Mouse (Mus musculus): Measurements from ENCODE around the gene Gm6904.
A peak's percentile ranks its signal among the peaks of the same experiment; 100 is the strongest.

GRCm38 (mm10) chr14:59226240-59226639 is 33.8 kb downstream of the Gm6904 start:
- TF ChIP-seq CTCF (IDR thresholded peaks at IDR 0.05; ENCODE audit: extremely low read depth, insufficient read length, insufficient replicate concordance, low read depth, low read length) = peak; percentile 58; the same call in 1 of the 2 replicates
- no peak for TF ChIP-seq POLR2A (IDR thresholded peaks at IDR 0.05; ENCODE audit: low read depth, low read length)
